Mouse (Mus musculus) urinary bladder, adult 2 months (tissue): ENCODE measurements around the gene Trip12. TPM values are rescaled to one million over a fixed set of nuclear protein-coding genes. Genes with fewer than 3 reads are reported as not detected.

ENCODE experiments used
- polyA plus RNA-seq: library from polyadenylated mRNA; depleted of rRNA; stranded (reverse); fragments of >200 nt; gene quantifications from 2 replicates; pipeline ENCODE4 v1.2.3, GENCODE M21; 2012; rRNA removed

Gene Trip12
- polyA plus RNA-seq, 1 experiment, result 90.2 TPM

Other genes with a start within 250 kb of the Trip12 start
- gene Dner, start 144.3 kb downstream of the Trip12 start, polyA plus RNA-seq, result 18.8 and 24.2 TPM in 2 replicates
- gene Fbxo36, start 675 bp downstream of the Trip12 start, polyA plus RNA-seq, result 11.6 and 17.0 TPM in 2 replicates
- gene Slc16a14, start 94.6 kb upstream of the Trip12 start, polyA plus RNA-seq, result 4.1 and 4.4 TPM in 2 replicates